Mouse (Mus musculus): ENCODE data around the gene Taok3.

Taok3 gene

GRCm38 (mm10) chr5:117146165-117146564 lies 26.2 kb downstream of the Taok3 start:
- DNase-seq (ENCODE audit: low spot score) = no peak

DNA sequence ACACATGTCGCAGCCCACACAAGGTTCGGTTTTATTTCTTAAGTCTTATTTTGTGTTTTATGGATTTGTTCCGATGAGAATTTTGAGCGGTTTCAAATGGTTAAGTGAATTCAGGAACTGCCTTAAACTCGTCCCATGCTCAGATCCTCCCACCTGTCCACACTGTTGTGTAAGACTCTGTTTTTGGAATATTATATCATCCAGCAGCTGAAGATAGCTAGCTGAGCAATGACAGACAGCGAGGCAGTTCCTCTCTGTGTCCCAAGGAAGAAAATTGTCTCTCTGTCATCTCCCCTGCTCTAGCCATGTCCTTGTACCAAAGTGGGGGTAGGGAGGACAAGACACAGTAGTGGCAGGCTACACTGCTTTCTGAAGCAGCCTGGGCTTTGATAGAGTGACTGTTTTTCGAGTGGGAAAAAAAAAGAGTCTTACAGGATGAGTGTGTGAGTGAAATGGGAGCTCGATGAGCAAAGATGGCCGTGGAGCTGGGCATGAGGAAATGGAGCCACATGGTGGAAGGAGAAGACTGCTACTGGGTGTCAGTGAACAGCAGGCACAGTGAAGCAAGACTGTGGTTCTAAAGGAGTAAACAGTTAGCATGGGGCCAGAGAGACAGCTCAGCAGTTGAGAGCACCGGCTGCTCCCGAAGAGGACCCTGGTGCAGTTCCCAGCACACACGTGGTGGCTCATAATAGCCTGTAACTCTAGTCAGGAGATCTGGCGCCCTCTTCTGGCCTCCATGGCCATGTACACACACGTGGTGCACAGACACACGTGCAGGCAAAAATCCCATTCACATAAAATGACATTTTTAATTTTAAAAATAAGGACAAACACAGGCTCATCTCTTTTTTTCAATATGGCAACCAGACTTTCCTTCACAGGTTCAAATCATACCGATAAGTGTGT lies 27.5 kb downstream of the Taok3 start:
- no peak for DNase-seq (ENCODE audit: low spot score)

DNA sequence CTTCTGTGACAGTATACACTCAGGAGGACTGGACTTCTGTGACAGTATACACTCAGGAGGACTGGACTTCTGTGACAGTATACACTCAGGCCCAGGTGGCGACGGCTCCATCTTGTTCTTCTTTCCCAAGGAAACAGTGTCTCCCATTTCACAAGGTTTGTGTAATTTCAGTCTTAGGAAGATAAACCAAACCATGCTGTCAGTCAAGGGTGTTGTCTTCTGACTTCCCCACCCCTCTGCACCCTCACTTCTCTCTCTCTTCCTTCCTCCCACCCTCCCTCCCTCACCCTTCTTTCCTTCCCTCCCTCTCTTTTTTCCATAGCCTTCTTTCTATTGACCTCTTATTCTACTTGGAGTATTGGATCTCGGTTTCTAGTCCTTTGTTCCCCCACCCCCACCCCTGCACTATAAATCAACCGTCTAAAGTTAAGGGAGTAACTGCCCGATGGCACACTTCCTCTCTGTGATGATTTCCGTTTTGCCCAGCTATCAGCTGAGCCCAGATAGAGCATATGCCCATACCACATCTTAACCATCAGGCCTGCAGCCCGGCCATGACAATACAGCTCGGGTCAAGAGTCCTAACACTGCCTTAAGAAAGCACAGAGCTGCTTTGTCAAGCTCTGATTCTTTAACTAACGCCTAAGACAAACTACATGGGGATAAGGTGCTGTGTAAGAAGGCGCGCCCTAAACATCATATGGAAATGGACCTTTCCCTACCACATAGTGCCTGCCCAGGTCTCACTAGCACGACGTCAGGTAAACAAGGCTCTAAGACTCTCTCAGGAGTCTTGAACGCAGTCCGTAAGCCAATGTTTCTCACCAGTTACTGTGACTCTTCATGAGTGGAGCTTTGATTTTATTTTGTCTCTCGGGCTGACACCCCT lies 29.4 kb downstream of the Taok3 start:
- no peak for DNase-seq (ENCODE audit: low spot score)

DNA sequence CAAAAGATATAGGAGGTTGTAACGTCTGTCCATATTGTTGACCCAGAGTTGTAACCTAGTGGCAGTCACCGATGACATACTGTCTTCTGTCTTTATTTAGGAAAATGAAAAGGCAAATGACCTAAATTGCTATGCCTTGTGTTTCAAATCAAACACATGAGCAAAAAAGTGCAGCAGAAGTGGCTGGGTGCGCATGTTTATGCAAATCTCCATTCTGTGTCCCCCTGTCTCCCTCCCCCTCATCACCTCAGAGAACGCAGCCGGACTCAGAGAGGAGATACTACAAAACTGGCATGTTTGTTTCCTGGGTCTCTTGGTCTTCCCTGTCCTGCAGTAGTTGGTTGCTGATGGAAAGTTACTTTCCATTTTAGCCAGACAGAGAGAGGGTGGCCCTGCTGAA lies 30.1 kb downstream of the Taok3 start:
- DNase-seq (ENCODE audit: low spot score) = no peak

GRCm38 (mm10) chr5:117152944-117153343 lies 33.0 kb downstream of the Taok3 start:
- DNase-seq (ENCODE audit: low spot score) = no peak

GRCm38 (mm10) chr5:117153527-117154091 lies 33.7 kb downstream of the Taok3 start:
- DNase-seq (ENCODE audit: low spot score) = no peak

DNA sequence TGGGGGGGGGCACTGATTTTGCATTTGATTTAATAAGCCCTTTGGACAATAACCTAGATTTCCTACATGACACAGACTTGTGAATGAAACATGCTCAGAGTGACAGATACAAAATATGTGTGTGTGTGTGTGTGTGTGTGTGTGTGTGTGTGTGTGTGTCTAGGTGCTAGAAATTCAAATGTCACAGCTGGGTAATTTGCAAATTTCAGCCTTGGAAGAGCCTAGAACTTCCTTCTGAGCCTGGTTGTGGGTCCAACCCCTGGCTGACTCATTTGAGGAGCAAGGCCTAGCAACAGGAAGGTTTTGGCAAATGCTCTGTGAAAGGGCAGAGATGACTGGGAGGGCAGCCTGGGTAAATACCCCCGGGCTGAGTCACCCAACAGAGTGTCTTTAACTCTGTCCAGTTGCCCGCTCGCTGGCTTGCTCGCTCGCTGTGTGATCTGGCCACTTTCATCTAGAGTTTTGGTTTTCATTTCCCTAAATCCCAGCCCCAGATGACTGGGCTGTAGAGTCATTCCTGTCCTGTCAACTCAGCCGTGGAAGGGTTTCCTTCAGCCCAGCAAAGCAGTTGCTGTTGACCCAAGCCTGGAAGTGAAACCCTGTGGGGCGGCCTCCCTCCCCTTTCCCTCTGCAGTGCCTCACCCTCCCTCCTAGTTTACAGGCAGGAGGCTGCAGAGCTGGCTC lies 38.5 kb downstream of the Taok3 start:
- no peak for DNase-seq (ENCODE audit: low spot score)

DNA sequence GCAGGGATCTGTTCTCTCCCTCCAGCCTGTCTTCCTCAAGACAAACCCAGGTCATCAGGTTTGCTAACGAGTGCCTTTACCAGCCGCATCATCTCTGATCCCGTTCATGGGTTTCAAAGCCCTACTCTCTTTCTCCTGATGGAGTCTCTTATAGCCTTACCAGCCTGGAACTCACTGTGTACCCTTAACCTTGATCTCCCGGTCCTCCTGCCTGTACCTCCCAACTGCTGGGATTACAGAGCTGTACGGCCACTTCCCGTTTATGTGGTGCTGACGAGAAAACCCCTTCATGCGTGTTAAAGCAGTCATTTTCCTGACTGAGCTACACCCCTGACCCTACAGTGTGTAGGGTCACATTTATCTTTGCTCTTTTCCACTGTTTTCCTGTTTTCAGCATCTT lies 39.4 kb downstream of the Taok3 start:
- no peak for DNase-seq (ENCODE audit: low spot score)

- no peak for DNase-seq (ENCODE audit: low spot score)
These were observed 39.9 kb downstream of the Taok3 start for GRCm38 (mm10) chr5:117159805-117160291.

GRCm38 (mm10) chr5:117160499-117160898 lies 40.6 kb downstream of the Taok3 start:
- no peak for DNase-seq (ENCODE audit: low spot score)

GRCm38 (mm10) chr5:117163790-117164189 lies 43.9 kb downstream of the Taok3 start:
- no peak for DNase-seq (ENCODE audit: low spot score)

- no peak for DNase-seq (ENCODE audit: low spot score)
These were observed 44.6 kb downstream of the Taok3 start for GRCm38 (mm10) chr5:117164516-117164915.

DNA sequence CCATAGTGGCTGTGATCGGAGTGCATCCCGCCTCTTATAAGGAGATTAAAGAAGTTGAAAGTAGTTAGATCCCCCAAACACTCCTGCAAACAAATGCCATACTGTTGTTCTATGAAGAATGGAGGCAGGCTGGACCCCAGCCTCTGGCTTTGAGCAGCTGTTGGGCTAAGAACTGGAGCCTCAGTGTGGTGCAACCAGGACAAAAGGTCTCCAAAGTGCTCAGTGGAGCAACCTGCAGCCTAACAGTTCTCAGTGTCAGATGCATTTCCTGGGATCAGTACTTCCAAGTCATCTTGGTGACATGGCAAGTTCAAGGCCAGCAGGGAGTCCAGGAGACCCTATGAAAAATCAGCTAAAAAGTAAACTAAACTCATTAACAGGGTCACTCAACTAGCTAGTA lies 45.0 kb downstream of the Taok3 start:
- DNase-seq (ENCODE audit: low spot score) = no peak

- DNase-seq (ENCODE audit: low spot score) = no peak
These were observed 46.0 kb downstream of the Taok3 start for GRCm38 (mm10) chr5:117165946-117166345.

GRCm38 (mm10) chr5:117166811-117167365 lies 47.0 kb downstream of the Taok3 start:
- no peak for DNase-seq (ENCODE audit: low spot score)

GRCm38 (mm10) chr5:117168351-117169100 lies 48.6 kb downstream of the Taok3 start:
- no peak for DNase-seq (ENCODE audit: low spot score)

- DNase-seq (ENCODE audit: low spot score) = no peak
These were observed 54.1 kb downstream of the Taok3 start for GRCm38 (mm10) chr5:117174057-117174456.

DNA sequence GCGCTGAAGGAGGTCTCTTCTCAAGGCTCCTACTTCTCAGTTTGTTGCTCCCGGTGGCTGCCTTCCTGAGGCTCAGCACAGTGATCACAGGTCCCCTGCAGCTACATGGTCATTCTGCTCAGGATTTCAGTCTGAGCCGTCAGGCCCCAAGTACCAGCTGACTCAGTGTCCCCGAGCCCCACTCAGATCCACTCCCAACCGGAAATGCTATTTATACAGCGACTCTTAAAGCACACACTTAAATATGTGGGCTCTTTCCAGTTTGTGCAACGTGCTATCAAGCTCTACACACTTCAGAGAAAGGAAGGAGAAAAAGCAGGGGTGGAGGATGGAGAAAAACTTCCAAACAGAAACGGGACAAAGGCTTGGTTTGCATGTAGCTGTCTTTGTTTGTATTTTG lies 56.0 kb downstream of the Taok3 start:
- DNase-seq (ENCODE audit: low spot score) = no peak

GRCm38 (mm10) chr5:117178079-117178478 lies 58.1 kb downstream of the Taok3 start:
- no peak for DNase-seq (ENCODE audit: low spot score)

- no peak for DNase-seq (ENCODE audit: low spot score)
These were observed 58.6 kb downstream of the Taok3 start for GRCm38 (mm10) chr5:117178486-117178885.

- DNase-seq (ENCODE audit: low spot score) = no peak
These were observed 62.0 kb downstream of the Taok3 start for GRCm38 (mm10) chr5:117181921-117182320.
